Mouse (Mus musculus): ENCODE measurements around the gene Sergef. TPM values are rescaled to one million over a fixed set of nuclear protein-coding genes. Genes with fewer than 3 reads are reported as not detected.

The Sergef gene
- total and polyA plus RNA-seq, 3 experiments, result 10.9 to 36.2 (median 13.0) TPM

DNA sequence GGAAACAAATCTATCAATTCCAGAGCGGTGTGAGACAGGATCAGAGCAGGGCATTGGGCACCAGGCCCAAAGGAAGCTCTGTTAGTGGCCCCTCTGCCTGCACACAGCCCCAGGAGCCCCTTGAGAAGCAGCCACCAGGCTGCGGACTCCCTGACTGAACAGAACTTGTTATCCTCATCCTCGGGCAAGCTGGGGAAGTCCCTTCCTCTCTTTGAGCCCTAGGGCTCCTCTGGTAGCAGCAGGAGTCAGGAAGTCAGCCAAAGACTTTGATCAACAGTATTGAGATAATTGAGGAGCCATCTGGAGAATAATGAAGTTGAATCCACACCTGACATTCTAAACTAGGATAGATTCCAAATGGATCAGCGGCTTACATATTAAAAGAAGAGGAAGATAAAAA, 135.4 kb downstream of the Sergef start:
- ATAC-seq (ENCODE audit: extremely low read depth, insufficient number of reproducible peaks, low FRiP score, poor library complexity, severe bottlenecking) (no peak), DNase-seq (ENCODE audit: low spot score) (no peak)
- Histone ChIP-seq H3K4me1 (ENCODE audit: insufficient read depth, low read depth, low read length) (peaks cover 17% of the 10 kb centered on the region), H3K36me3 (replicated peaks) (peaks cover 43% of the 10 kb centered on the region), H3K9me3 (replicated peaks) (peaks cover 2% of the 10 kb centered on the region; the same call in 1 of the 2 replicates), H3K4me3 (ENCODE audit: low read depth, low read length) (no peak overlapping the region), H3K27me3 (ENCODE audit: insufficient read depth, low read length) (no peaks in the 10 kb centered on the region; the same call in 1 of the 2 replicates)
- TF ChIP-seq GATA2 (IDR thresholded peaks at IDR 0.05; ENCODE audit: borderline replicate concordance, low read depth, low read length) (no peak), GATA1 (IDR thresholded peaks at IDR 0.05; ENCODE audit: borderline replicate concordance, low read length) (no peak), CTCF (IDR thresholded peaks at IDR 0.05; ENCODE audit: low read depth, low read length) (no peak), TAL1 (conservative IDR thresholded peaks at IDR 0.05; ENCODE audit: low read depth, low read length) (no peak), POLR2AphosphoS5 (IDR thresholded peaks at IDR 0.05; ENCODE audit: insufficient replicate concordance, low read depth, low read length) (no peak)

DNA sequence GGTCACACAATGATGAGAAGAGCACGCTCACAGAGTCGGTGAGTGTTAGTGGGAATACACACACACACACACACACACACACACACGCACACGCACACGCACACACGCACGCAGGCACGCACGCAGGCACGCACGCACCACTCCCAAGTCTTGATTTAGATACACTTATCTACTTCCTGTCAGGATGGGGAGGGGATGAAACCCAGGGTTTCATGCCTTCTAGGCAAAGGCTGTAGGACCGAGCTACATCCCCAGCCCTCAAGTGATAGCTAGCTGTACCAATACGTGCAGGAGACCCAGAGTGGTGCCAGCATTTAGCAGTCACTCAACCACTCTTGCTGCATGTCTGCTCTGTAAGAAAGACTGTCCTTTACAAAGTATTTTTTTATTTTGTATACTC, 137.0 kb downstream of the Sergef start:
- TF ChIP-seq CTCF (IDR thresholded peaks at IDR 0.05; ENCODE audit: low read depth, low read length) (no peak), GATA2 (IDR thresholded peaks at IDR 0.05; ENCODE audit: borderline replicate concordance, low read depth, low read length) (no peak), GATA1 (IDR thresholded peaks at IDR 0.05; ENCODE audit: borderline replicate concordance, low read length) (no peak), TAL1 (conservative IDR thresholded peaks at IDR 0.05; ENCODE audit: low read depth, low read length) (no peak), POLR2AphosphoS5 (IDR thresholded peaks at IDR 0.05; ENCODE audit: insufficient replicate concordance, low read depth, low read length) (no peak)
- Histone ChIP-seq H3K27me3 (ENCODE audit: insufficient read depth, low read length) (no peaks in the 10 kb centered on the region; the same call in 1 of the 2 replicates), H3K36me3 (replicated peaks) (peaks cover 48% of the 10 kb centered on the region), H3K4me3 (ENCODE audit: low read depth, low read length) (no peak overlapping the region), H3K9me3 (replicated peaks) (peaks cover 2% of the 10 kb centered on the region; the same call in 1 of the 2 replicates), H3K4me1 (ENCODE audit: insufficient read depth, low read depth, low read length) (peaks cover 17% of the 10 kb centered on the region)
- ATAC-seq (ENCODE audit: extremely low read depth, insufficient number of reproducible peaks, low FRiP score, poor library complexity, severe bottlenecking) (peak; percentile 15; the same call in 1 of the 2 replicates), DNase-seq (ENCODE audit: low spot score) (no peak)

DNA sequence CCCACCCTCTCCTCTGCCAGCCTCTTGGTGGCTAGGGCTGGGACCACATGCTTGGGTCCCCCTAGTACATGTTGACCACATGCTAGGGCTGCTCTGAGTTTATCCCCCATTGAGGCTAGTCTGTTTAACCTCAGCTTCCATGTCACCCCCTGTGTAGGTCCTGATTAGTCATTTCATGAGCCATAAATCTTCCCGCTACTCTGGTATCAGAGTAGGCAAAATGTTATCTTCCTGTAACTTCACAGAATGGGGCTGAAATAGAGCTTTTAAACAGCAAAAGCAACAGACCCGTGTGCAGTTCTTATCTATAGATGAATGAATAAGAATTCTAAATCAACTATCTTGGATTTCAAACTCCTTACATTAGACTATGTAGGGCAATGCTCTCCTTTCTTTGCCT, 138.1 kb downstream of the Sergef start:
- no peaks in the 10 kb centered on the region; the same call in 1 of the 2 replicates for H3K27me3 ChIP-seq (ENCODE audit: insufficient read depth, low read length)
- ATAC-seq (ENCODE audit: extremely low read depth, insufficient number of reproducible peaks, low FRiP score, poor library complexity, severe bottlenecking), result no peak; the same call in 1 of the 2 replicates
- DNase-seq (ENCODE audit: low spot score), result no peak

DNA sequence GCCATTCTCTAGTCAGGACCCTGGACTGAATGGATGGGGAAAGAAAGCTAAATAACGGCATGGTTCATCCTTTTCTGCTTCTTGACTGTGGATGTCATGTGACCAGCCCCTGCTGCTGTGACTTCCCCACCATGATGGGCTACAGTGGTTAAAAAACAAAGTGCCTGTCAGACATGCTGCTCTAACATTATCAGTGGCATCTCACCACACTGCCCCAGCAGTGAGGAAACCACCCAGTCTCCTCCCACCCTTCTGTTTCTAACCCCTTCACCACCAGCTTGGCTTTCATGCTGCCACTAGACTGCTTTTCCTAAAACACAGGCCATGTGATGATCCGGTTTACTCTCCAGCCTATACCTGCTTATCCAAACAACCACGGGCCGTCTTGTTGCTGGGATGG, 140.0 kb downstream of the Sergef start:
- Histone ChIP-seq H3K9me3 (replicated peaks) (no peaks in the 10 kb centered on the region), H3K4me1 (ENCODE audit: insufficient read depth, low read depth, low read length) (peaks cover 17% of the 10 kb centered on the region), H3K27me3 (ENCODE audit: insufficient read depth, low read length) (no peaks in the 10 kb centered on the region; the same call in 1 of the 2 replicates), H3K36me3 (replicated peaks) (peaks cover 57% of the 10 kb centered on the region), H3K4me3 (ENCODE audit: low read depth, low read length) (no peak overlapping the region)
- ATAC-seq (ENCODE audit: extremely low read depth, insufficient number of reproducible peaks, low FRiP score, poor library complexity, severe bottlenecking) (no peak), DNase-seq (ENCODE audit: low spot score) (no peak)
- TF ChIP-seq TAL1 (conservative IDR thresholded peaks at IDR 0.05; ENCODE audit: low read depth, low read length) (no peak), GATA1 (IDR thresholded peaks at IDR 0.05; ENCODE audit: borderline replicate concordance, low read length) (no peak), CTCF (IDR thresholded peaks at IDR 0.05; ENCODE audit: low read depth, low read length) (no peak), POLR2AphosphoS5 (IDR thresholded peaks at IDR 0.05; ENCODE audit: insufficient replicate concordance, low read depth, low read length) (no peak), GATA2 (IDR thresholded peaks at IDR 0.05; ENCODE audit: borderline replicate concordance, low read depth, low read length) (no peak)

More for the DNA sequence above, 138.1 kb downstream of the Sergef start:
- H3K4me1 ChIP-seq (ENCODE audit: insufficient read depth, low read depth, low read length), result peaks cover 17% of the 10 kb centered on the region
- peaks cover 48% of the 10 kb centered on the region for H3K36me3 ChIP-seq (replicated peaks)
- TF ChIP-seq GATA1 (IDR thresholded peaks at IDR 0.05; ENCODE audit: borderline replicate concordance, low read length), result no peak
- TF ChIP-seq POLR2AphosphoS5 (IDR thresholded peaks at IDR 0.05; ENCODE audit: insufficient replicate concordance, low read depth, low read length), result no peak
- TF ChIP-seq TAL1 (conservative IDR thresholded peaks at IDR 0.05; ENCODE audit: low read depth, low read length), result no peak
- TF ChIP-seq GATA2 (IDR thresholded peaks at IDR 0.05; ENCODE audit: borderline replicate concordance, low read depth, low read length), result no peak
- H3K9me3 ChIP-seq (replicated peaks), result peaks cover under 1% of the 10 kb centered on the region; the same call in 1 of the 2 replicates
- no peak overlapping the region for H3K4me3 ChIP-seq (ENCODE audit: low read depth, low read length)

DNA sequence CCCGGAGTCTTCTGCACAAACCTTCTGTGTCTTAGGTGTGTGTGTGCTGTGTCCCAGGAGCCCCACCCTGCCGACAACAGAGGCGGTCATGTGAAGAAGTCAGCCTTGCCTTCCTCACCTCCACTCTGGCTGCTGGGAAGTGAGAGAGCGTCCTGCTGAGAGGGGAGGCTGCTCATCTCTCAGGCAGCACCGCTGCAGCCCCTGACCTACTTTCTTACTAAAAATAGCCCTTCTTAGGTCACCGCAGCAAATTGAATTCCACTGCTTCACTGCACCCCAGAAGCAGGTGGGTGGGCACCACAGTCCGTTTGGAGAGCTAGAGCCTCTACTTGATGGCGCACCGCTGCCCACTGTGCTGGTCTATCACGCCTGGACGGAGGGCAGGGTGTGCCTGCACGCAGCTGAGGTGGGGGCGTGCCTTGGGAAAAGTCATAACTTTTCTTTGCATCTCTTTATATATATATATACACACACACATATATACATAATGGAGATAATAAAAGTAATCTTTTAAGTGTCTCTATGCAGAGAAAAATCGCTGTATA, 147.4 kb downstream of the Sergef start:
- H3K4me3 ChIP-seq (ENCODE audit: low read depth, low read length), result no peak overlapping the region
- H3K27me3 ChIP-seq (ENCODE audit: insufficient read depth, low read length), result no peaks in the 10 kb centered on the region
- ATAC-seq (ENCODE audit: extremely low read depth, insufficient number of reproducible peaks, low FRiP score, poor library complexity, severe bottlenecking) (no peak), DNase-seq (ENCODE audit: low spot score) (no peak)
- H3K4me1 ChIP-seq (ENCODE audit: insufficient read depth, low read depth, low read length), result no peaks in the 10 kb centered on the region
- peaks cover 30% of the 10 kb centered on the region for H3K36me3 ChIP-seq (replicated peaks)
- no peak for TF ChIP-seq GATA1 (IDR thresholded peaks at IDR 0.05; ENCODE audit: borderline replicate concordance, low read length)
- TF ChIP-seq CTCF (IDR thresholded peaks at IDR 0.05; ENCODE audit: low read depth, low read length), result no peak
- TF ChIP-seq POLR2AphosphoS5 (IDR thresholded peaks at IDR 0.05; ENCODE audit: insufficient replicate concordance, low read depth, low read length), result no peak
- no peak for TF ChIP-seq GATA2 (IDR thresholded peaks at IDR 0.05; ENCODE audit: borderline replicate concordance, low read depth, low read length)
- no peak for TF ChIP-seq TAL1 (conservative IDR thresholded peaks at IDR 0.05; ENCODE audit: low read depth, low read length)
- H3K9me3 ChIP-seq (replicated peaks), result no peaks in the 10 kb centered on the region

DNA sequence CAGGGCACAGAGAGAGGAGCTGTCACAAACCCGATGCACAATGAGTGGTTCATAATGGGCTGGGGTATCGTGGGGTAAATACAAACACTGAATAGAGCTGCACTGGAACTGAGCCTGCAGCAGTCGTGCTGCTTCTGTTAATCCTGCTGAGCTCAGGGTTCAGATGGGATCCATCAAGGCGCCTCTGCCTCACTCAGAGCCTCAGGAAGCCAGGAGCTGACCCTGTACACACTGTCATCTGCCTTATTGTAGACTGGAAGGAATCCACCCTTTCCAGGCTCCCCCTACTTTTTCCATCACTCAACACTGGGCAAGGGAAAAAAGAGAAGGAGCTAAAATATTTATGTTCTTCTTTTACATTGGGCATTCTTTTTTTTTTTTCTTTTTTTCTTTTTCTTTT, 152.3 kb downstream of the Sergef start:
- Histone ChIP-seq H3K36me3 (replicated peaks) (peaks cover 33% of the 10 kb centered on the region), H3K9me3 (replicated peaks) (no peaks in the 10 kb centered on the region), H3K4me1 (ENCODE audit: insufficient read depth, low read depth, low read length) (no peaks in the 10 kb centered on the region), H3K4me3 (ENCODE audit: low read depth, low read length) (no peak overlapping the region), H3K27me3 (ENCODE audit: insufficient read depth, low read length) (no peaks in the 10 kb centered on the region)
- no peak for ATAC-seq (ENCODE audit: extremely low read depth, insufficient number of reproducible peaks, low FRiP score, poor library complexity, severe bottlenecking)
- TF ChIP-seq CTCF (IDR thresholded peaks at IDR 0.05; ENCODE audit: low read depth, low read length) (no peak), POLR2AphosphoS5 (IDR thresholded peaks at IDR 0.05; ENCODE audit: insufficient replicate concordance, low read depth, low read length) (no peak), GATA2 (IDR thresholded peaks at IDR 0.05; ENCODE audit: borderline replicate concordance, low read depth, low read length) (no peak), GATA1 (IDR thresholded peaks at IDR 0.05; ENCODE audit: borderline replicate concordance, low read length) (no peak), TAL1 (conservative IDR thresholded peaks at IDR 0.05; ENCODE audit: low read depth, low read length) (no peak)
- DNase-seq (ENCODE audit: low spot score), result no peak

All from G1E (cell line).